Mouse (Mus musculus) thymus, postnatal 10 days (tissue): ENCODE results near the gene Cfap46.

Source experiments
- DNase-seq, 2 experiments: peaks; one replicate each; pipeline ENCODE4 v3.0.0; 2021; ENCODE audit warnings: low spot score in 2 of 2

Cfap46 gene

DNA sequence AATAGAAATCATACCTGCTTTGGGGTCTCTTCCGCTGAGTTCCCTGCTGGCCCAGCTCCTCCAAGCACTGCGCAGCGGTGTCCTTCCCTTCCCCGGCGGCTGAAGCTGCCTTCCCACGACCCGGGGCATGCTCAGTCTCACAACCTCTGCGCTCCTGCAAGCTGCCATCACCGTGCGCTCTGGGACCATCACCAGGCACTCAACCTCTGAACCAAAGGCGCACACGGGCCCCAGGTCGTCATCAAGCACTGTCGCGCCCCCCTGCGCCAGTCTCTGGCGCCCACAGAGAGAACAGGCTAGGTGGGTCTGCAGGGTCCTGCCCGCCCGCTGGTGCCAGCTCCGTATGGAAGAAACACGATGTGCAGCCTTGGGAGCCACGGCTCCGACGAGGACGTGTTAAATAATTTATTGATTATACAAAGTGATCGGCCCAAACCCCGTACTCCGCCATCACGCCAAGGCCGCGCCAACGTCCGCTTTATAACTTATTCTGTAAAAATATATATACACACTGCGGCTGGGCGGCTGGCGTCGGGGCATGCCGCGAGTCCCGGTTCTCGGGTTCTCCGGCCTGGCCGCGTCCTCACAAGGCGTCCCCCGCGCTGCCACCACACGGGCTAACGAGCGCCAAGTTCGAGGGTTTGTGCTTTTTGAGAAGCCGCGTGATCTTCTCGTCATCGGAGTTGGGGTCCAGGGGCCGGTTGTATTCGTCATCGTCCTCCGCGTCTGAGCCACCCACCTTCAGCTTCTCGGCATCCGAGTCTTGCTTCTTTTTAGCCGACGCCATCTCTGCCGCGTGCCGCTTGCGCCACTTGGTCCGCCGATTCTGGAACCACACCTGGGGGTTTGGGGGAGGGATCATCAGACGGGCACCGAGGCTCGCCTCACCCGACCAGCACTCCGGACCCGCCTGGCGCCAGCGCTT lies 102.5 kb downstream of the Cfap46 start:
- no peak for DNase-seq

GRCm38 (mm10) chr7:139579261-139579905 lies 104.2 kb downstream of the Cfap46 start:
- DNase-seq = no peak

DNA sequence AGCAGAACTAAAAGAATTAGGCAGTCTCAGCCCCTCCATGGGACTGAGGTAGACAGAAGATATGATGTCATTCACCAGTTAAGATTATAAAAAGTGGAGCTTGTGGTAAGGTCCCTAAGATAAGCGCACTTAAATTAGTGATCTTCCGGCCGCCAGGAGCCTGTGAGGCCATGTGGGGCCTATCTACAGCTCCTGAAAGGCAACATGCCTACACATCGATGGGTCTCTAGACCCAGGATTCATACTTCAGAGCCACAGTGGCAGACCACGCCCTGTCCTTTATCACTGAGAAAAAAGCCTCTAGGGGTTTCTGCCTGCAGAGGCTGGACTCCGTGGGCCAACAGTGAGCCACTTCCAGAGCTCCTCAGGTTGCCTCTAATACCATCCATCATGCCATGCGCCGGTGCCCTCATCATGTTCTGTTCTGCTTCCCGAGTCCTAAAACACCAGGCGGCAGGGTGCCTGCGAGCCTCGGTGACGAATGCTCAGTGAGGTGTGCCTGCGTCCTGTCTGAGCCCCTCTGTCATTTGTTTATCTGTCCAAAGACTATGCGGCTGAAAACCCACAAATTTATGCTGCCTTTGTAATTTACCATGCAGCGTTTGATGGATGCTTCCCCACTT lies 107.4 kb downstream of the Cfap46 start:
- DNase-seq = no peak

DNA sequence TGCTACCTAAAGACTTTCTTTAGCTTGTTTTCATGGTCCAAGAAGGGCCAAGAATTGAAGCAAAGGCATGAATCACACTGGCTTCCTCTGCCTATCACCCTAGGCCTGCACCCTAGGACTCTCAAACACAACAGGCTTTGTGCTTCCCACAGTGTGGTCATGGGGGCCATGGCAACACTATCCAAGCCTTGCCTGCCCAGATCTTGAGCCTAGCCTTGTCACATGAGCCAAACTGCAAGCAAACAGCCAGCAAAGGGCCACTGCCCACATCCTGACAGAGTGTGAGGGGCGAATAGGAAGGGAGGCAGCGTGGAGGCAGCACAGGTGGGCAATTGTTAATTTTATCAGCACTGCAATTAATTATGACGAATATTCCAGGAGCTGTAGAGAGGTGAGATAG lies 111.0 kb downstream of the Cfap46 start:
- no peak for DNase-seq

- DNase-seq = no peak
These were observed 112.8 kb downstream of the Cfap46 start for GRCm38 (mm10) chr7:139570788-139571187.

GRCm38 (mm10) chr7:139566533-139566932 lies 117.1 kb downstream of the Cfap46 start:
- DNase-seq = no peak

DNA sequence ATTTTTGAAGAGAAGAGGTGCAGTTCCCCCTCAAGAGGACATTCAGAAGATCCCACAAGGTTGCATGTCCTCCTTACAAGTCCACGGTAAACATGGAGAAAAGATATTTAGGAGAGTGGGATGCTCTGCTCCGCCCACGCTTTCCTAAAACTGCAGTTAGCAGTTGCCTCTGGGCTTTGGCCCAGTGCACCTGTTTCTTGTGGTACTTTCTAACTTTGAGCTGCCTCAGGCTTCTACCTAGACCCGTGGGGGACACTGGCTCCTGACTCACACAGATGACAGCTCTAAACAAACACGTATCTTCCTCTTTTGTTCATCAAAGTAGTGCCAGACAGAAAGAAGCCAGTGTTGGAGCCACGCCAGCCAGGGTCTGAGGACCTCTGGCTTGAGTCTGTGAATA lies 117.6 kb downstream of the Cfap46 start:
- DNase-seq = no peak

DNA sequence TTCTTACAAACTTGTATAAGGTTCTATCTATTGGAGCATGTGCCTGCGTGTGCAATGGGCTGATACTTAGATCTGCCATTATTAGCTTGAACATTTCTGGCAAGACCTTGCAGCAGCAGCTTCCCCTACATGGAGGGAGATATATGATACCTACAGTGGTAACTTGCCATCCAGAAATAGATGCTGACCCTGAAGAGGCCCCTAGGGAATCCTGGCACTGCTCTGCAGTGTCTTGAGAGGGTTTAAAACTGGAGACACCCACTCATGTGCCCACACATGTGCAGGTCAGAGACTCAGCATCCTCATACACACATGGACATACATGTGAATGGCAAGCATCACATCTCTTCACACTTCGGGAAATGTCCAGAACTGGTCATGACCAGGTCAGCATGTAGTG lies 119.5 kb downstream of the Cfap46 start:
- DNase-seq = no peak

DNA sequence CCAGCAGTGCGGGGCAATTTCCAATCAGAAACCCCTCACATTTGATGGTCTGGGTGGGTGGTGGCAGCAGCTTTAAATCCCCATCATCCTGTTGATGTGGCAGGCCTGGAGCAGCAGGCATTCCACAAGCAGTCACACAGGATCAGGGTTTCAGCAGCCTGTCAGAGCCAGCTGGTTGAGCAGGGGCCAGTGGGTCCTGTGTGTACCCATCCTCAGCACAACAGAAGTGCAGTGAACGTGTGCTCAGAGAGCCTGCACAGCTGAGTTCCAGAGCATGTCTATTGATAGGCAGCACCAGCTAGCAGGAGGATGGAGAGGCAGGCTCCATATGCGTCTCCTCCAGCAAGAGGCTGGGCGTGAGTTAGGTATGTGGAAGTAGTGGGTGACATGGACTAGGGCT lies 120.2 kb downstream of the Cfap46 start:
- no peak for DNase-seq

- no peak for DNase-seq
These were observed 124.0 kb downstream of the Cfap46 start for GRCm38 (mm10) chr7:139559659-139560058.

DNA sequence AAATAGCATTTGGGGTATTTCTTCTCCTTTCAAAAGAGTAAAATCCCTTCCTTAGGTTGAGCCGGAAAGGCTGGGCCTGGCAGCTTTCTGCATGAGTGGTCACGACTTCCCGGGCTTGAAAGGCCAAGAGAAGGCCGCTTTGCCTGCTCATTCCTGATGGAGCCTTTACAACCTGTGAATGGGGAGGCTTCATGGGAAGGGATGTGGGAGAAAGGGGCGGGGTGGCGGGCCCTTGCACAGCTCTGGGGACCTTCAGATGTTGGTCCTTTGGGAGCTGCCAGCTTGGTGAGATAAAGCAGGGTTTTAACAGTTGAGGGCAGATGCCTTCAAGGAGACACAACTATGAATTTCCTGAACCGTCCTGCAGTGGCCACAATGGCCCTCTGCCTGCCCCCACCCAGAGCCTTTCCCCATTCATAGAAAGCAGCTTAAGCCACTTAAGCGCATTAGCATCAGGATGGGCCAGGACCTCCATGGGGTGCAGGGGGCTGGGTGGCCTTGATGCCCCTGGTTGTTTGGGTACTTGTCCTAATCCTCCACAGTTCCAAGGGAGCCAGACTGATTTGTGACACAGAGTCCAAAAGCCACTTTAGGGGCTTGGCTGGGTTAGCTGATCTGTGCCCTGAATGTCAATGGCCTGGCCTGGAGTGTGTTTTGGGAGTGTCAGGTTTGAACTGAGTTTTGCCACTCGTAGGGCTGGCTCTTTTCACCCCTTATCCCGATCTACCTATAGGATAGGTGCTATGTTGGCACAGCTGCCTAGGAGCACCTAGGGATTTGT lies 126.7 kb downstream of the Cfap46 start:
- no peak for DNase-seq

DNA sequence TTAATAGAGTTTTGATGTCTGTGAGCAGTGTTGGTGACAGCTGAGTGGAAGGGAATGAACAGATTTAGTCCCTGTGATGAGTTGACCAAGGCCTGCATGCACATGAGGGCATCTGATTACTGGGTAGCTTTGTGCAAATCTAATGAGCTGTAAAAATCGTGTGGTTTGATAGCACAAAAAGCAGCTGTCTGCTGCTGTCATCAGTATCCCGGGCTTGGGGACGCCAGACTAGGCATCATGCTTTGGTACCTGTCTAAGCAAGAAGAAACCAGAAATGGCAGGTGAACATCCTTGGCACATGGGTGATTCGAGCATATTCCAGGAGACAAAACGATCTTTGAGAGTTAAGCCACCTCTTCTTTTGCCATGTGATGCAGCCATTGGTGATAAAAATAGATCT lies 127.3 kb downstream of the Cfap46 start:
- no peak for DNase-seq

DNA sequence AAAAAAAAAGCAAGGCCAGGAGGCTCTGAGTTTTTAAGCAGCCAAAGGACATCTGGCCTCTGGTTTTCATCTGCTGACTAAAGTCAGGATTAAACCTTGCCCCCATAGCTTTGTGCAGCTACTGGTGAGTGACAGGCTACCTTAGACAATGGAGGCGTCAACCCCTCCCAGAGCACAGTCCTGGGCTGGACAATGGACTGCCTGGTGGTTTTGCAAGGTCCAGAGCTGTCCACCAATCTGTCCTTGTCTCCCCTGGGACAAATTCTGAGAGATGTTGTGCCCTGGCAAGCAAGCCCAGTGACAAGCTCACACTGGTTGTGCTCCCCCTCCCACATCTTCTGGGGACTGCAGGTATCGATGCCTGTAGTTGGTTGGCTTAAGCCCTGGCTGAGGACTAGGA lies 132.1 kb downstream of the Cfap46 start:
- no peak for DNase-seq
